Mouse (Mus musculus) layer of hippocampus, postnatal 36 days (tissue): ENCODE data around the gene Tenm3. TPM values are rescaled to one million over a fixed set of nuclear protein-coding genes. Genes with fewer than 3 reads are reported as not detected.

ENCODE experiments used
- DNase-seq, 2 experiments: peaks; one replicate each; pipeline ENCODE4 v3.0.0; 2022
- total RNA-seq, 2 experiments: library from RNA; stranded (reverse); gene quantifications; 2 replicates each; pipeline ENCODE4 v1.2.3; 2021

Tenm3 gene
- total RNA-seq, 2 experiments from 2014 or later = 75.0 to 76.7 TPM

DNA sequence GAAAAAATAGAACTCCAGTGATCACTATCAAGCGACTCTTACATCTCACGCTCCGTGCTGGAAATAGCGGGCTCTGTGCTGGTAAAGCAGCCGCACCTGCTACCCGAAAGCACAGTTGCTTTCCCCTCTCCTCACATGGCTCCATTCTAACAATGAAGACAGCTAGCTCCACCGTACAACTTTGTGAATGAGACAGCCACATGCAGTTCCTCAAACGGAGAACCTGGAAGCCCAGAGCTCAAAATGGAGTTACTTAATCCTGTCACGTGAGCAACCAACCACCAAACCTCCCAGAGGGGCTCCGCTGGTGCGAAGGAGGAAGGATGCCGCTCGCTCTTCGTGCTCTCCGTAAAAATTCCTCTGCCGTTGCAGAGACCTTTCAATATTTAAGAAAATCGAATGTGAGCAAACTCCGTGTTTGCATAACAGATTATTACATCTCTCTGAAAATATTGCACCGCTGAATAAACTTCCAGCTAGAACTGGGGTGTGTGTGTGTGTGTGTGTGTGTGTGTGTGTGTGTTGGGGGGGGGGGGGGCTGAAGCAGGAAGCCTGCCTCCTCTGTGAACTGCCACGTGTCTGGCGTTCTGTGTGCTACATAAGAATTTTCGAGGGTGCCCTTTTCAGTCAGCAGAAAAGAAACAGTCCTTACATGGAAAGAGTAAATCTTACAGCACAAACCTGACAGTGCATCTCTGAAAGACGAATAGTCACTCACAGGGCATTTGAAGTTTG lies 103.4 kb downstream of the Tenm3 start:
- peak; percentile 24 to 26 for DNase-seq

DNA sequence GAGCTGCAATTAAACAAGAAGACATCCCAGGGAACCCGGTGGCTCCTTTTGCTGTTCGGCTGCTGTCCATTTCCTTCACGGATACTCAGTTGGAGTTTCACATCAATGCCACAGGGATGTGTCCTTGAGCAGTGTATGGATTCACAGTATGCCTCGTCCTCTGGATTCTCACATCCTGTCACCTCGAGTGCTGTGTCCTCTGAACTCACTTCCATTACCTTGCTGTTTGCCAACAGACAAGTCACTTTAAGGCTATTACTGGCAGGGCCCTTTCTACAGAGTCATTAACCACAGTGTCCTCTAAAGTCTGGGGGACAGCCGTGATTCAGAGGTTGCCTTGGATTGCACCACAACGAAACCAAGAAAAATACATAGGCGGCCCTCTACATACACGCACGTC lies 110.0 kb downstream of the Tenm3 start:
- no peak for DNase-seq

DNA sequence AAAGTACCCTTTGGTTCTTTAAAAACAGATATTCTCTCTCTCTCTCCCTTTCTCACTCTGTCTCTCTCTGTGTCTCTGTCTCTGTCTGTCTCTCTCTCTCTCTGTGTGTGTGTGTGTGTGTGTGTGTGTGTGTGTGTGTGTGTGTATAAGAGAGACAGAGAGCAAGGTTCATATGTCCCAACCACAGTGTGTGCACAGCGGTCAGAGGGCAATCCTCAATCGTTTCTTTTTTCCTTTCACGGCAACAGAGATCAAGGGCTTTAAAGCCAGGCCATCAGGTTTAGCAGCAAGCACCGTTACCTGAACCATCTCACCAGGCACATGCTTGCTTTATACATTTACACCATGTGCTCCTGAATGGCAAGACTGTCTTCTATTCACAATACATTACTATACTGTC lies 110.7 kb downstream of the Tenm3 start:
- no peak for DNase-seq

DNA sequence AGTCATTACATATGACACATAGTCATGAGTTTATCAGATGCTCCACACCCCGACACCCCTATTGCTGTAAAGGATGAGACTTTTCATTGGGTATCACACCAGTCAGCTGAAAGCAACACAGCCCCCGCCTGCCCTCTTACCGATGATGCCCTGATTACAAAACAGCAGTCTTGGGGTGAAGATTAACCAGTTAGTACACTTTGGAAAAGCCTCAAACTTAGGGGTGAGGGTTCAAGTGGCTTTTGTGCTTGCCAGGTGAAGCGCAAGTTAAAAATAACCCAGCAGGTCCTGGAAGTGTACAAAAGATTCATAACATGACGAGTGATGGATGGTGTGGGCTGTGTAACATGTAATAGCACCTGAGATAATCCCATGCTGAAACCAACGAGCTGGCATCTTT lies 113.0 kb downstream of the Tenm3 start:
- DNase-seq = no peak

DNA sequence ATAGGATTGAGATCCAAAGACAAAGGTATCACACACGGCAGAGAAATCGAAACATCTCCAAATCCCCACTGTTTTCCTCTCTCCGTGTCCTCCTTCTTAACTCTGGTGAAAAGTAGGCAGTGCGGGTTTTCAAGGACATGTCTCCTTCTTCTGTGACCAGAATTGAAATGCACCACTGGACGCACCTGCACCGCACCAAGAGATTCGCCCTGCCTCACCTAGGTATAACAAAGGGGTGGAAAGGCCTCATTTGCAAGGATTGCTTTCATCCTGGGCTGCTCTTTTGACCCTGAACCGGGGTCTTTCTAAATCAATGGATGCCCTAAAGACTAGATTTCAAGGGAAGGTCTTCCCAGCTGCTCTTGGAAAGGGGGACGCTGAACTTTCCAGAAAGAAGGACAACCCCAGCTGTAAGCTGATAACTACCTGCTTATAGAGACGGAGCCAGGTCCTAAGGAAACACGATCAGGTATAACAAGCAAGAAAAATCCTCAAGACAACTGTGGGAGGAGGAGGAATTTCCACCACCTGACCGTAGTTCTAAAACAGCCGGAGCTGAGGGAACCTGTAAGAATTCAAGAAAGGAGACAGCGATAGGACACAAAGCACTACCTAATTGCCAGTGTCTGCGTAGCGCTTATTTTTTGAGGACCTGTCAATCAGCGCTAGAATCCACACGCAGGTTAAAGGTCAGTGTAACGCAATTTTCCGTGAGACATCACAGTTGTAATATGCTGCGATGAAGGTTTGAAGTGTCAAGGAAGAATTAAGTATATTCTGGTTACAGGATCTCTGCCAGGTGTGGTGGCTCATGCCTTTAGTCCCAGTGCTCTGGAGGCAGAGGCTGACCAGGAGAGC lies 114.7 kb downstream of the Tenm3 start:
- no peak for DNase-seq

DNA sequence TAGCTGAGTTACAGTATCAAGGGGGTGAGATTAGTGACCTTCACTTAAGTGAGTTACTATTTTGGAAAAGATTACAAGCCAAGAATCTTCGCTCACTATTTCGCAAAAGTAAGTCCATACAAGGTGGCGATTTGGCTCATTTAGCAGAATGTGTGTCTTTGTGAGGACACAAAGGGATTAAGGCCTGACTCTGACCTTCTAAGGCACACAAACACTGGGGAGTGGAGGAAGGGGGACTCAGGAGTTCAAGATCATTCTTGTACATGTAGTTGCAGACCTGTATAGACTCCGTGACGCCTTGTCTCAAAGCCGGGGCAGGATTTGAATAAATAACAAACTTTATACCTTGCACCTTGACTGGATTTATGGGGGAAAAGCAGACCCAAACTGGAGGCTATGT lies 115.7 kb downstream of the Tenm3 start:
- no peak for DNase-seq

DNA sequence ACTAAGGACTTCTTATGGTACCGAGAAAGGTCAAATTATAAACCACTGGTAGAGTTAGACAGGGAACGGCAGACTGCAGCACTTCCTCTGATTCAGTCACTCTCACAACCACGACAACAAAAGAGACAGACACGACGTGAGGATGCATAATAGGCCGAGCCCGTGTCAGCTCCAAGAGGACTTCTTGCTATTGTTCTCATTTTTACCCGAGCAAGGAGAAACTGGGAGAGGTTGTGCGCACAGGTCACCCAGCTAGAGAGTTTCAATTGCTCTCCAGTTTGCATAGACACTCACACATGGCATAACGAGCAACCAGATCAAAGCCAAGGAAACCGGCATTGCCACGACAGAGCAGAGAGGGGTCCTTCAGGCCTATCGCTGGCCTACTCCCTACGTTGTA lies 121.0 kb downstream of the Tenm3 start:
- no peak for DNase-seq

DNA sequence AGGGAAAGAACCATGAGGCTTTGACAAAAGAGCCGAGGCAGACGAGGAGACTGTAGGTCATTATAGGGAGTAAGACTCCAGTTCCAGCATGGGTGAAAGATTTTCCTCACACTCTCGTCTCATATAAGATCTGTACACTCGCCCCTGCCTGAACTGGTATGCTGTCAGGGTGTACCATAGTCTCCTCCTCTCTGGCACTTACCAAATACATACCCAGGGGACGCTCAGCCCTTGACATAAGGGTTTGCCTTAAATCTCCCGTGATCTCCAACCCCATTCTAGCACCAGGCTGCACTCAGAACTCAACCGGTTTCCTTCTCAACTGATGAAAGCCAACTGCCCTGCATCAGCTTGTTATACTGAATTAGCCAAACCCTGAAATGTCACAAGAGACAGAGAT lies 121.4 kb downstream of the Tenm3 start:
- DNase-seq = no peak

DNA sequence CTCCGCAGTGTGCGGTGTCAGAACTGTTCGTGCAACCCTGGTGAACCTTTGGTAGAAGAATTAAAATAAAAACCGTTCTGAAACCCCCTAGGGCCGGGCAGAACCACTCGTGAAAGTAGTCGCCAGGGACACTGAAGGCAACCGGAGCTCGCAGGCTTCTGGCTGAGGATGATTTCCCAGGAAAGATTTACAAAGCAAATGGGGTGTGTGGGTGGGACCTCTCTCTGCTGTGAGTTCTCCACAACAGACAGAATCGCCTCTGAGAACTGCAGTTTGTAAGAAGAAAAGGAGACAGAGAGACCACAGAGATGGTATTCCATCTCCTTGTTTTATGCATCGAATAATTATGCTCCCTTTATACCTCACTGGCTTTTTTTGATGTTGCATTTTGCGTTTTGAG lies 122.4 kb downstream of the Tenm3 start:
- DNase-seq = peak in 1 of 2 experiments; percentile 9

DNA sequence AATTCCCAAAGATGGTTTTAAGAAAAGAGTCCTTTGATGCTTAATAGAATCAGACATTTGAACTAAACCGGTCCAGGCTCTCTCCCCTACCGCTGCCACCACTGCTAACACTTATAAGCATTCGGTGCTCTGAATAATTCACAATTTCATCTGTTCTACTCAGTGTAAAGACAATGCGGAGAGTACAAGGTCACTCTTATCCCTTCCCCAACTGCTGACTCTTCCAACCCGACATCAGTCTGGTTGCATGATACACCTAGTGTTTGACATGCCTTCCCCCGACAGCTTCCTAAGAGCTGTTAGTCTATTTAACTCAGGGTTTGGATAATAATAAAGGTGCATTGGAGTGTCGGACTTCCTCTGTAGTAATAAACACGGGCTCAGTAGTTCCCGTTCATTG lies 128.1 kb downstream of the Tenm3 start:
- DNase-seq = no peak

DNA sequence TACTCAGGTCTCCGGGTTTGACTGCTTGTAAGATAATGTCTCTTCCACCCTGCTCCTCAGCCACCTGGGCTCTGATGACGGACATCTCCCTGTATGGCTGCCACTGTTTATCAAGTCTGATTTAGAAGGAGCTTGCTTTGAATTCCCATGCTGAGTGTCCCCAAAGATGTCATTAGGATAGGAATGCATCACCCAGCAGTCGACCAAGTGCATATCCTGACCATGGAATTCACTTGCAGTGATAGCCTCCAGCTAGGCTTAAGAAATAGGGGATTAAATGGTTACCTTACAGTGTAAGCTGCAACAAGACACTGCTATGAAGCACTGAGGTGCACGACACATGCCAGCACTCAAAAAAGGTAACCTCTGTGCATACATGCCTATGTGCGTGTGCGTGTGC lies 137.1 kb downstream of the Tenm3 start:
- no peak for DNase-seq

DNA sequence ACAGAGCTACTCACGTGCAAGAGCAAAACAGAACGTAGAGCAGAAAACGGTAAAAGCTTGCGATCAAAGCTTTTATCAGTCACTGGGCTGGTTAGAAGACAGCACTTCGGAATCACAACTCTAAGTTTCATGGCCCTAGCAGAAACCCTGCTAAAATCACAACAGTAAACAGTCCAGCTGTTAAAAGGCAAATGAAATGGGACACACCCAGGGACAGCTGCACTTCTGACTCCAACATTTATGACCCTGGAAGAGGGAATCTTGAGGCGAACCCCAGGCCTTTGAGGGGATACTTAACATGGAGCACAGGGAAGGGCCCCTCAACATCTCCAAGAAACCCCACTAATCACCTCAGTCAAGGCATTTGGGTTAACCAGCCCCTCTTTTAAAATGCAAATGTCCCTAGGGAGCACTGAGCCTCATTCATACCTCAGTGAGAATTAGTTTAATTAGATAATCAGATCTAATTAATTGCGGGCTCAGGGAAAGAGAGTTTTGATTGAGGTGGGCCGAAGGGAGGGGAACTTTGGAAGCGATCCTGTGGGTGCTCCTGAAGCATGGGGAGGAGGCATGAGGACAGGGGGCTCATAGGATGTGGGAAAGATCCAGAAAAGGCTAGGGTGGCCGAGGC lies 138.8 kb downstream of the Tenm3 start:
- no peak for DNase-seq

DNA sequence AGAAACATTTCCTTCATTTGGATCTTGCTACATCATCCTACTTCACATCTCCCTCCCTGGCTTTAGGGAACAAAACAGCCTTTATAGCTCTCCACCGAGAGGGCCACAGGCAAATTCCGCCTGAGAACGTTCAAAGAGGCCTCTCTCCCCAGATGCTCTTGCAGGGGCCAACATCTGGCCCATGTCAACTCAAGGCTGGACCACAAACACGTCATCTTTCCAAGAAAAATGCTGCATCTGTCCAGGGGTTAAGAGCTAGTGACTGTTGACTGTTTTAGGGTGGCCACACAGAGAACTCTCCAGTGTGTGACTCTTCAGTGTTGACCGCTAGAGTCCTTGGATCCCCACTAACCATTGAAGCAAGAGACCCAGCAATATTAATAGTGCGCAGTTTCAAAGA lies 139.3 kb downstream of the Tenm3 start:
- DNase-seq = no peak

DNA sequence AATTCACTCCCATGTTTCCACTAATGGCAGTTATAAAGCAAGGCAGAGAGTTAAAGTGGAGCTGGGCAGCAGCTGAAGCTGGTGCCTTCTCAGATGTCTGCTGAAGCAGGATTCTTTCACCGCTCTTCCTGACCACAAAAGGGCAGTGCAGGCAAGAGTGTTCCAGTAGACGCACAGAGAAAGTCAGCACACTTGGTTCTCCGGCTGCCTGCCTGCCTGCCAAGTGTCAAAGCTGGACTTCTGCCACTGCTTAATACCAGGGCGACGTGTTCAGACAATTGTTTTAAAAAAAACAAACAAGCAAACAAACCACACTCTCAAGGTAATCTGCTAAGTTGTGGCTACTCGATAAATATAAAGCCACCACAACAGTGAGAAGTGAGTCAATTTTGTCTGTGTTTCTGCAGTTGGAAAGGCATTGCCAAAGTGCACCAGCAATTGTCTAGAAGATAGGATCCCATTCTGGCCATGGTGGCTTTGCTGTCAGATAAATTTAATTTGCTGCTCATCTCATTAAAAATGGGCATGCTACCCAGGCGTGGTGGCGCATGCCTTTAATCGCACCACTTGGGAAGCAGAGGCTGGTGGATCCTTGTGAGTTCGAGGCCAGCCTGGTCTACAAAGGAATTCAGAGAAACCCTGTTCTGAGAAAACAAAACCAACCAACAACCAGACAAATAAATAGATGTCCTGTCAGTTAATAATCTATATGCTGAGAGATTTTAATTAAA lies 152.9 kb downstream of the Tenm3 start:
- peak in 1 of 2 experiments; percentile 12 for DNase-seq

DNA sequence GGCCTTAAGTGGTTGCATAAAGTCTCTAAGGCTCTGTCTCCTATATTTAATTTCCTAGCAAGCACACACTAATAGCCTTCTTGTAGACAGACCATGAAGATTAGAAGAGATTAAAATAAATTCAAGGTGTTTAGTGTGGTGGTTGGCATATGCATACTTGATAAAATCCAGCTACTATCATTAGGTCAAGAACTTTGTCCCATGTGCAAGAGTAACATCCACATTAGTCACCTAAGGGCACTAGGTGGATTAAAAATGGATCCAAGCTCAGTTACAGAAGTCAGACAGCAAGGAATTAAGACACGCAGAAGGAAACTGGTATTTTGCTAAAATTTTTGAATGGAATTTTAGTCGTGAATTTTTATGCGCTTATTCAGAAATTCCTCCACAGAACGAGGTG lies 155.0 kb downstream of the Tenm3 start:
- DNase-seq = no peak

DNA sequence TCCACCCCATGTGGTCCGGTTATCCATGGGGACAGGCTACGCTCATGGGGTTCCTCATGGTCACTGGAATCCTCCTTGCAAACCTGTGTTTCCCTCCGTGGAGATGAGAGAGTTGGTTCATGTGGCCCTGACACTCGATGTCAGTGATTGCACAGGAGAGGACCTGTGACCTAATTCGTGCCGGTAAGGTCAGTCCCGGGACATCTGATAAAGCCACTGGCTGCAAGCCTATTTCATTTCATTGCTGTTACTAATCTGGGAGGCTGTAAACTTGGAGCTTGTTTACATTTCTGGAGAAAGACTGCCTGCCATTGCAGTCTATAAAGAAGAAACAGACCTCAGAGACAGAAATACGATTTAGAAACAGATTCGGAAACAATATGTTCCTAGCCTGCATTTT lies 155.6 kb downstream of the Tenm3 start:
- DNase-seq = no peak

DNA sequence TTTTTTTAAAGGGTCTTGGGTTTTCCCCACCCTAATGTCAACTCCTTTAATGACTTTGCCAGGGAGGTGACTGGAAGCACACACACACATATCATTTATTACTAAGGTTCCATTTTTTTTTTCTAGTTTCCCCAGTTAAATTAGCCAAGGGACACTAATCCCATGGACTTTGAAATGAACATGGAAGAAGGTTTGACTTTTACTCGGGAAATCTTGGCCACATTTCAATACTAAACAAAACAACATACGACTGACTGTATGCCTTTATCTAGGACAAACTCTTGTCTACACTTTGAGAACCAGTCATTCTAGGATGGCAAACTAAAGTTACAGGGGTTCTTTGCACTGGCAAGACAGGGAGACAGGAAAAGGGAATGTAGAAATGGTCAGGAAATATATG lies 170.3 kb downstream of the Tenm3 start:
- no peak for DNase-seq

DNA sequence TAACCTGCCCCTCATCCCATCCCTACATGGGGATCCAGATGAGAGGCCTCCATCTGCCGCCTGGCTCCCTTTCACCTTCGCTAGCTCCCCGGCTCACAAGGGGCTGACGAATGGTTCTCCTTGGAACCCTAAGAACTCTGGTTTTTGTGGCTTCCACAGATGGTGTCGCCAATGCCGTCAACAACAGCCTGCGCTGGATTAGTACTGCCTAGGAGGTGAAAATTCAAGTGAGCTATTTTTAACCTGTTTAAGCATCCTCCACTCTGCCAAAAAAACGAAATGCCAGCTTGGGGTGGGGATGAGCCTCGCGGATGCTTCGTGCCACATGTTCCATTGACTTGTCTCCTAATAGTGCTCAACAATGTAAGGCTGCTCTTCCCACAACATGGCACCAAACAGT lies 171.3 kb downstream of the Tenm3 start:
- peak in 1 of 2 experiments; percentile 18 for DNase-seq

DNA sequence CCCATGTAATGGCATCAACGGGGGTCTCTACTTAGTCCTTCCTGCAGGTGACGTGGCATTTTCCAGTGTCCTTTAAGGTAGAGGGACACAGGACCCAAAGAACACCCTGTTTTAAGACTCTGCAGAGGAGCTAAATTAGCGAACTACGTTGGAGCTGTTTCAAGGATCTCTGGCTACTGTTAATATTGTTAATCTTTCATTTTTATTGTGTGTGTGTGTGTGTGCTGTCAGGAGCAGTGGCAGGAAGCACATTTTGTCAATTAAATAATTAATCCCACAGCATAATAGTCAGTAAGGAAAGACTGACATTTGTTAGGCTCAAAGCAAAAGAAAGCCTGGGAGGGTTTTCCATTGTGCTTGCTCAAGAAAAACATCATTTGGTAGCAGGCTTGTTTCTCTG lies 172.4 kb downstream of the Tenm3 start:
- no peak for DNase-seq

DNA sequence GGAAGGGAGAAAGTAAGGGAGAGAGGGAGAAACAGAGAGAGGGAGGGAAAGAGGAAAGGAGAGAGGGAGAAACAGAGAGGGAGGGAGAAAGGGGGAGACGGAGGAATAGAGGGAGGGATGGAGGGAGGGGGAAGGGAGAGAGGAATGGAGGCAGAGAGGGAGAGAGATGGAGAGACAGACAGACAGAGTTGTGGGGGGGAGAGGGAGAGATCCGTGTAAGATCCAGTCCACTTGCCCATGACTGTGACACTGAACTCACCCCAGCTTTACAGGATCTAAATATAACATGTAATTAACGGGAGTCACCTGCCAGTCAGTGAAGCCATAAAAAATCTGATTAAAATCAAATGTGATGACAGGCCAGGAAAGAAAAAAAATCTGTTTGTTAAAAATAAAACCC lies 172.9 kb downstream of the Tenm3 start:
- no peak for DNase-seq

DNA sequence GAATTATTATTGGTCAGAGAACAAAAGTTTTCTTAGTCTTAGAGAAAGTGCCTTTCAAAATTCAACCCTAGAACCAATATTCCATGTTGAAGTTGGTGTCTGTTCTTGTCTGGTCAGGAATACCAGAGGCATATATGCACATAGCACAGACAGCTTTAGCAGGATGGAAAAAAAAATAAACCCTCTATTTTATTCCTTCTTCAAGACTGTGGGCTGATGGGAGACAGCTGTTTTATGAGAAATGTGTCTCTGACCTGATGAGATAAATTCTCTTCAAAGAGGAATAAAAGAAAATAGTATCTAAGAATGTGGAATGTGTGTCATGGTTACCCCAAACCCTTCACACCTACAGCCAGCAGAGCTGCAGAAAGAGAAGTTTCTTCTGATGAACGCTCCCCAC lies 173.4 kb downstream of the Tenm3 start:
- DNase-seq = no peak

DNA sequence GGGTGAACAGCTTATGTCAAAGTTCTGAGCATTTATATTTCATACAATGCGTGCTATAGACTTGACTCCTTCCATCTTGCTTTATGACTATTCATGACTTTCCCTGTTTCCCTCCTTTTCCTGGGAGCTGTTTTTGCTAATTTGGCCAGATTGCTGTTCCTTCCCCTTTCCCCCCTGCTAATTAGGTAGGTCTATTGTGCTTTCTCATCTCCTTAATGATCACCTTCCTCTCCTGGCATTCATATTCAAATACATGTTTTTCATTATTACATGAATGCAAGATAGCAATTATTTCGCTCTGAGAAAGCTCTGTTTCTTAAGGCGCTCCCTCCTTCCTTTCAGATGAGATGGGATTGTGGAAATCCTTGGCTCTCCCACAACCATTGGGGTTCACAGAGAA lies 178.6 kb downstream of the Tenm3 start:
- no peak for DNase-seq

DNA sequence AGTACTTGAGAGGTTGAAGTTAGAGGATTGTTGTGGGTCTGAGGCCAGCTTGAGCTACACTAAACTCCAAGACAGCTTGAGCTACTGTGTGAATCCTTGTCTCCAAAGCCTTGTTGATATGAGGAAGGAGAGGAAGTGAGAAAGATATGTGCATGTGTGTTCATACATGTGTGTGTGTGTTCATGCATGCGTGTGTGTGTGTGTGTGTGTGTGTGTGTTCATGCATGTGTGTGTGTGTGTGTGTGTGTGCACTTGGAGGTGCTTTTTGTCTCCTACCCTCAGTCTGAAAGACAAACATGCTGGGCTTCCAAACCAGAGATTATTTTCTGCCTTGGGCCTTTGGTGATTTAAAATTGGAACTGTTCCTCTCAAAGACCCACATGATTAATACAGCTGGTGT lies 184.5 kb downstream of the Tenm3 start:
- no peak for DNase-seq
